Mouse (Mus musculus) intestine, embryonic 15.5 days (tissue): Measurements from ENCODE around the gene Tcf7l2. TPM values are rescaled to one million over a fixed set of nuclear protein-coding genes. Genes with fewer than 3 reads are reported as not detected.

ENCODE experiments used
- ATAC-seq: fragments of 200-750 bp; cut with Nextera tagmentation; 2 replicates; pipeline ENCODE4 v1.8.0; 2017; ENCODE audit warnings: moderate TSS enrichment, moderate library complexity
- H3K27ac ChIP-seq: fragments of 300-500 bp; sonication (generic); 2 replicates; pipeline ENCODE4 v1.5.1; 2015; ENCODE audit warnings: mild to moderate bottlenecking, inconsistent platforms
- H3K27me3 ChIP-seq: fragments of 300-500 bp; sonication (generic); replicated peaks from 2 replicates; pipeline ENCODE4 v1.6.1; 2015; ENCODE audit warnings: inconsistent platforms
- H3K36me3 ChIP-seq: fragments of 300-500 bp; sonication (generic); 2 replicates; pipeline ENCODE4 v1.6.1; 2015; ENCODE audit warnings: inconsistent platforms
- H3K4me1 ChIP-seq: fragments of 300-500 bp; sonication (generic); replicated peaks from 2 replicates; pipeline ENCODE4 v1.6.1; 2015; ENCODE audit warnings: inconsistent platforms
- H3K4me2 ChIP-seq: fragments of 300-500 bp; sonication (generic); replicated peaks from 2 replicates; pipeline ENCODE4 v1.6.1; 2015; ENCODE audit warnings: mild to moderate bottlenecking, inconsistent platforms
- H3K4me3 ChIP-seq: fragments of 300-500 bp; sonication (generic); replicated peaks from 2 replicates; pipeline ENCODE4 v1.5.1; 2015; ENCODE audit warnings: inconsistent platforms
- H3K9ac ChIP-seq: fragments of 300-500 bp; sonication (generic); 2 replicates; pipeline ENCODE4 v1.6.1; 2015; ENCODE audit warnings: inconsistent platforms
- H3K9me3 ChIP-seq: fragments of 300-500 bp; sonication (generic); 2 replicates; pipeline ENCODE4 v1.6.1; 2016; ENCODE audit warnings: inconsistent platforms
- WGBS: fragments of 180-500 bp; shearing (Covaris S2); methylation state at CpG from one replicate; pipeline ENCODE4 v1.1.7; 2015; 5-methylcytosine and 5-hydroxymethylcytosine counted together
- polyA plus RNA-seq: library from polyadenylated mRNA; unstranded; fragments of >200 nt; fragmentation: Nextera tagmentation; extraction: Ambion mirVana; gene quantifications from 2 replicates; pipeline ENCODE4 v1.2.1, GENCODE M21; 2015

Gene Tcf7l2
- polyA plus RNA-seq, 1 experiment from 2014 or later = 78.9 TPM

GRCm38 (mm10) chr19:55914614-55915211 is 173.1 kb downstream of the Tcf7l2 start:
- Histone ChIP-seq H3K4me3 (no peak overlapping the region), H3K4me1 (peaks cover 6% of the 10 kb centered on the region), H3K36me3 (peaks cover 22% of the 10 kb centered on the region), H3K27me3 (no peaks in the 10 kb centered on the region), H3K9ac (no peak overlapping the region), H3K27ac (no peak overlapping the region), H3K4me2 (no peak overlapping the region), H3K9me3 (no peaks in the 10 kb centered on the region)
- ATAC-seq = no peak
- WGBS = 61% methylated on average over 20 of the region's 20 CpGs

- Histone ChIP-seq H3K9me3 (no peaks in the 10 kb centered on the region), H3K4me1 (peaks cover 6% of the 10 kb centered on the region), H3K9ac (no peak overlapping the region), H3K36me3 (peaks cover 29% of the 10 kb centered on the region), H3K4me3 (no peak overlapping the region), H3K4me2 (no peak overlapping the region), H3K27ac (no peak overlapping the region), H3K27me3 (no peaks in the 10 kb centered on the region)
- WGBS = 47% methylated on average over 7 of the region's 7 CpGs
- no peak for ATAC-seq
These were observed 173.9 kb downstream of the Tcf7l2 start for GRCm38 (mm10) chr19:55915506-55915905.

- no peak overlapping the region for H3K4me3 ChIP-seq
- H3K27me3 ChIP-seq = no peaks in the 10 kb centered on the region
- peaks cover 6% of the 10 kb centered on the region for H3K4me1 ChIP-seq
- H3K9me3 ChIP-seq = no peaks in the 10 kb centered on the region
- H3K4me2 ChIP-seq = no peak overlapping the region
- no peak overlapping the region for H3K27ac ChIP-seq
- ATAC-seq = no peak
- peaks cover 34% of the 10 kb centered on the region for H3K36me3 ChIP-seq
- no peak overlapping the region for H3K9ac ChIP-seq
- WGBS = 88% methylated on average over 3 of the region's 3 CpGs
These were observed 174.6 kb downstream of the Tcf7l2 start for GRCm38 (mm10) chr19:55916211-55916610.

GRCm38 (mm10) chr19:55923789-55924426 is 182.3 kb downstream of the Tcf7l2 start:
- ATAC-seq = no peak
- H3K27ac ChIP-seq = no peak overlapping the region
- H3K4me1 ChIP-seq = no peaks in the 10 kb centered on the region
- no peaks in the 10 kb centered on the region for H3K27me3 ChIP-seq
- no peak overlapping the region for H3K4me3 ChIP-seq
- no peak overlapping the region for H3K9ac ChIP-seq
- peaks cover 28% of the 10 kb centered on the region; the same call in 1 of the 2 replicates for H3K36me3 ChIP-seq
- no peaks in the 10 kb centered on the region for H3K9me3 ChIP-seq
- 55% methylated on average over 12 of the region's 12 CpGs for WGBS
- H3K4me2 ChIP-seq = no peak overlapping the region

- Histone ChIP-seq H3K27ac (no peak overlapping the region), H3K9ac (no peak overlapping the region), H3K27me3 (no peaks in the 10 kb centered on the region), H3K4me2 (no peak overlapping the region), H3K4me3 (no peak overlapping the region), H3K4me1 (no peaks in the 10 kb centered on the region), H3K36me3 (peaks cover 22% of the 10 kb centered on the region; the same call in 1 of the 2 replicates), H3K9me3 (no peaks in the 10 kb centered on the region)
- ATAC-seq = no peak
- WGBS = 95% methylated on average over 4 of the region's 4 CpGs
These were observed 183.2 kb downstream of the Tcf7l2 start for GRCm38 (mm10) chr19:55924800-55925199.

GRCm38 (mm10) chr19:55925425-55925803 is 183.8 kb downstream of the Tcf7l2 start:
- peaks cover 17% of the 10 kb centered on the region; the same call in 1 of the 2 replicates for H3K36me3 ChIP-seq
- WGBS = 79% methylated on average over 7 of the region's 7 CpGs
- no peaks in the 10 kb centered on the region for H3K9me3 ChIP-seq
- no peak overlapping the region for H3K4me2 ChIP-seq
- no peaks in the 10 kb centered on the region for H3K27me3 ChIP-seq
- no peak overlapping the region for H3K9ac ChIP-seq
- no peak for ATAC-seq
- H3K27ac ChIP-seq = no peak overlapping the region
- H3K4me3 ChIP-seq = no peak overlapping the region
- H3K4me1 ChIP-seq = no peaks in the 10 kb centered on the region

- ATAC-seq = no peak
- Histone ChIP-seq H3K36me3 (peaks cover 14% of the 10 kb centered on the region; the same call in 1 of the 2 replicates), H3K27ac (no peak overlapping the region), H3K4me1 (no peaks in the 10 kb centered on the region), H3K9me3 (no peaks in the 10 kb centered on the region), H3K4me2 (no peak overlapping the region), H3K27me3 (no peaks in the 10 kb centered on the region), H3K9ac (no peak overlapping the region), H3K4me3 (no peak overlapping the region)
- 86% methylated on average over 16 of the region's 16 CpGs for WGBS
These were observed 184.3 kb downstream of the Tcf7l2 start for GRCm38 (mm10) chr19:55925804-55926521.

GRCm38 (mm10) chr19:55926858-55927673 is 185.4 kb downstream of the Tcf7l2 start:
- Histone ChIP-seq H3K4me3 (no peak overlapping the region), H3K4me1 (no peaks in the 10 kb centered on the region), H3K9ac (no peak overlapping the region), H3K27ac (no peak overlapping the region), H3K27me3 (no peaks in the 10 kb centered on the region), H3K9me3 (no peaks in the 10 kb centered on the region), H3K4me2 (no peak overlapping the region), H3K36me3 (peaks cover 13% of the 10 kb centered on the region; the same call in 1 of the 2 replicates)
- 88% methylated on average over 16 of the region's 16 CpGs for WGBS
- ATAC-seq = no peak

- H3K4me3 ChIP-seq = no peak overlapping the region
- H3K4me1 ChIP-seq = no peaks in the 10 kb centered on the region
- WGBS = 88% methylated on average over 9 of the region's 9 CpGs
- no peak overlapping the region for H3K27ac ChIP-seq
- no peak for ATAC-seq
- no peaks in the 10 kb centered on the region for H3K9me3 ChIP-seq
- no peak overlapping the region for H3K9ac ChIP-seq
- no peaks in the 10 kb centered on the region for H3K27me3 ChIP-seq
- no peak overlapping the region for H3K4me2 ChIP-seq
- peaks cover 10% of the 10 kb centered on the region; the same call in 1 of the 2 replicates for H3K36me3 ChIP-seq
These were observed 186.0 kb downstream of the Tcf7l2 start for GRCm38 (mm10) chr19:55927674-55928061.

GRCm38 (mm10) chr19:55928674-55929073 is 187.1 kb downstream of the Tcf7l2 start:
- Histone ChIP-seq H3K9ac (no peak overlapping the region), H3K4me1 (no peaks in the 10 kb centered on the region), H3K36me3 (peaks cover 10% of the 10 kb centered on the region; the same call in 1 of the 2 replicates), H3K27ac (no peak overlapping the region), H3K4me2 (no peak overlapping the region), H3K9me3 (no peaks in the 10 kb centered on the region), H3K4me3 (no peak overlapping the region), H3K27me3 (no peaks in the 10 kb centered on the region)
- 86% methylated on average over 5 of the region's 5 CpGs for WGBS
- ATAC-seq = no peak

GRCm38 (mm10) chr19:55931642-55932041 is 190.0 kb downstream of the Tcf7l2 start:
- Histone ChIP-seq H3K27me3 (no peaks in the 10 kb centered on the region), H3K4me2 (no peak overlapping the region), H3K4me1 (no peaks in the 10 kb centered on the region), H3K9ac (no peak overlapping the region), H3K36me3 (peaks cover 10% of the 10 kb centered on the region; the same call in 1 of the 2 replicates), H3K4me3 (no peak overlapping the region), H3K9me3 (no peaks in the 10 kb centered on the region), H3K27ac (no peak overlapping the region)
- ATAC-seq = no peak
- 95% methylated on average over 17 of the region's 17 CpGs for WGBS
